Mouse (Mus musculus) thymus, adult 2 months (tissue): ENCODE data around the gene Kxd1.

ENCODE experiments used
- CTCF ChIP-seq: fragments of 200-500 bp; IDR thresholded peaks from 2 replicates; pipeline ENCODE4 v1.5.1; 2012; ENCODE audit warnings: mild to moderate bottlenecking, control low read depth, low read length, moderate library complexity, borderline replicate concordance; ENCODE audit not compliant: control insufficient read depth, poor library complexity, insufficient read depth; ENCODE audit errors: extremely low read depth
- POLR2A ChIP-seq: fragments of 200-500 bp; IDR thresholded peaks from 2 replicates; pipeline ENCODE4 v1.6.1; 2012; ENCODE audit warnings: mild to moderate bottlenecking, low read length, control low read depth, moderate library complexity; ENCODE audit not compliant: control insufficient read depth, poor library complexity, insufficient read depth; ENCODE audit errors: extremely low read depth

DNA sequence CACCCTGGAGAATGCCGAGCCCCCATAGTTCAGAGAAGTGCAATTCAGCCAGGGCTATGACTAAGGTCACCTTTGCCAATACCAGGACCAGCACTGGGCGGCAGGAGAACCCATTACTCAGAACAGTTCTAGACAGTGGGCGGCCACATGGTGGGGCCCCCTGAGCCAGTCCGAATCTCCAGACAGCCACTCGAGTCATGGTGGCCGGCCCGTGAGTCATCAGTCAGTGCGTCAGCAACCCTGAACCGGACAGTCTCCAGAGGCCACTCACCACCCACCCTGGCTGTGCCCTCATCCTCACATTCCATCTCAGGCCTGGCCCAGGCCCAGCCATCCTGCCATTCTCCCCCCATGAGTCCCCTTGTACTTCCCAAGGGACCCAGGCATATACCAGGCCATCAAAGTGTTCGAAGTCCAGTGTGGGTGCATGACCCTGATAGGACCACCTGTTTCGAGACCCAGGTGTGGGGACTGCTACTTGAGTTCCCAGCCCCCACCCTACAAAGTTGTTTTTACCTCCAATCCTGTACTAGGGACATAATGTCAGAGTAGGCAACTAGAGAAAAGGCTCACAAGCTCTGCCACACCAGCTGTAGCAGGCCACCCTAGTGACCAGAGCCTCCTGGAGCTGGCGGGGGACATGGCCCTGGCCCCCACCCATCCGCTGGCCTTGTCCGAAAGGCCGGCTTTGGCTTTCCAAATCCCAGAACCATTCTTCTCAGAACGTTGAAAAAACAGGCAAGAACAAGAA, 65.8 kb downstream of the Kxd1 start:
- TF ChIP-seq POLR2A (no peak), CTCF (no peak)
